Mouse (Mus musculus) cerebellum, adult 9-10 months (tissue): Measurements from ENCODE around the gene Mmp28.

Experiments used
- DNase-seq: peaks from one replicate; pipeline ENCODE4 v3.0.0; 2022

The Mmp28 gene

GRCm38 (mm10) chr11:83447612-83448011 is 15.3 kb downstream of the Mmp28 start:
- DNase-seq, result no peak

GRCm38 (mm10) chr11:83445001-83445400 is 17.9 kb downstream of the Mmp28 start:
- no peak for DNase-seq

DNA sequence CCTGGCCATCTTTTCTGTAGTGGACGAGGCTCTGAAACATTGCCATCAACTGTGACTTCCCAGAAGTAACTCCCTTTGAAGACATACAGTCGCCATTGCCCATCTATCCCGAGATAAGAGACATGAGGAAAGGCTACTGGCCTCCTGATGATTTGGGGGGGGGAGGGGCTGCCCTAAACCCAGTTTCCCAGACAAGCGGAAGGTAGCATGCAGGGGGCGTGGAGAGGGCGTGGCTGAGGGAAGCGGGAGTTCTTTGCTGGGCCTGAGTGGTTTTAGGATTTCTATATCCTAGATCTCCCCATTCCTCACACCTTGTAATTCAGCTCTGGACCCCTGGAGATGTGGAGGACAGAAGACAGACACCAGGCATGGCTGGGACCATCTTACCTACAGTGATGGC is 19.0 kb downstream of the Mmp28 start:
- no peak for DNase-seq

DNA sequence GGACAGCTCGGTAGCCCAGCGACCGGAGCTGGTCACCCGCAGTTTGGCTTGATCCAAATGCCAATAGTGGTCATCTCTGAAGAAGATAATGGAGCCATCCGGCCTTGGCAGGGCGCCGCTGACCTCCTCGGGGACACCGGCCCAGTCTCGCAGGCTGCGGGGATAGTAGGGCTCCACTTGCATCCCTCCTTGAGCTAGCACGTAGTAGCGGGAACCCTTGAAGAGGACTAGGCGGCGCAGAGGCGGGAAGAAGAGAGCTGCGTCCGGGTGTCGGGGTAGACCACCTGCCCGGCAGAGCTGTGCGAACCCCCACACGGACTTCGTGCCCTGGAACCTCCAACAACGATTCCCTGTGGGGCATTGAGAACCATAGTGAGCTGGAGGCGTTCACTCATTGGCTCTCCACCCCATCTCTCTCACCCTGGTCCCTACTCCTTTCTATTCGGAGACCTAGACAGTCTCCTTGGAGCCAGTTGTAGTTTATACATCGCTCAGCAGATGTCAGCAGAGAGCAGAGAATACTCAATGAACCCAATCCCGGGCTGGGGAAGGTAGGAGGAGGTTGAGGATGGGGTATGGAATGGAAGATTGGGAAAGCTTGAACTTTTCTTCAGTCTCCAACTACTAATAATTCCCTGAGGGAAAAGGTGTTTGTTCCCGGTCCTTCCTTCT is 20.1 kb downstream of the Mmp28 start:
- DNase-seq, result peak; percentile 91

GRCm38 (mm10) chr11:83441235-83441634 is 21.6 kb downstream of the Mmp28 start:
- DNase-seq, result no peak

DNA sequence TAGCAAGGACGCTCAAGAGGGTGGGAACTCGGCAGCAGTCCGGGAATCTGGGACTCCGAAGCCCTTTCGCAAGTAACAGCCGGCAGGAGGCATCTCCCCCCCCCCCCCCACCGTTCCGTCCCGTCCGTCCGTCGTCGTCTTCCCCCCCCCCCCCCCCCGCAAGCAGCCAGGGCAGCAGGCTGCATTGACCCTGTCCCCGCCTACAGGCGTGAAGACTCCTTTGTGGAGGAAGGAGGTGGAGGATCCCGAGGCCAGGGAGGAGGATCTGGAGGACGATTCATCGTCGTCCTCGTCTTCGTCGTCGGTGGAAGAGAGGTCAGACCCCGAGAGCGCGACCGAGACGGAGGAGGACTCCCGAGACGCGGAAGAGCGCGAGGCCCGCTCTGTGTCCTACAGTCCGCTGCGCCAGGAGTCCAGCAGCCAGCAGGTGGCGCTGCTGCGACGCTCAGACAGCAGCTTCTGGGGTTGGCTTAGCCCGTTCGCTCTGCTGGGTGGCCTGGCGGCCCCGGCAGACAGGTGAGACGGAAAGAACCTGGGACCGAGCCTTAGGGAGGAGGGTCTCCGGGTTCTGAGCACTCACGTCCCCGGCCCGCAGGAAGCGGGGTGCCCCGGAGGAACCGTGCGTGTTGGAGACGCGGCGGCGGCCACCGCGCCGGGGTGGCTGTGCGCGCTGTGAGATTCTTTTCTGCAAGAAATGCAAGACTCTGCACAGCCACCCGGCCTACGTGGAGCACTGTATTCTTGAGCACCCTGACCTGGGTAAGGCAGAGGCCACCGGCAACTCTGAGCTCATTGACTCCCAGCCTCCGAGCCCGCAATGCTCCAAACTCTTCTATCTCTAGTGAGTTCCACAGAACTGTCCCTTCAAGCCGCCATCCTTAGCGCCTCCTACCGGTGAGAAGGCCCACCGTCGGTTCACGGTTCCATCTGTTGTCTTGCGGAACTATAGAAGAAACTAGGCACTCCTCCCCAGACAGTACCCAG is 22.5 kb downstream of the Mmp28 start:
- peak; percentile 90 for DNase-seq

DNA sequence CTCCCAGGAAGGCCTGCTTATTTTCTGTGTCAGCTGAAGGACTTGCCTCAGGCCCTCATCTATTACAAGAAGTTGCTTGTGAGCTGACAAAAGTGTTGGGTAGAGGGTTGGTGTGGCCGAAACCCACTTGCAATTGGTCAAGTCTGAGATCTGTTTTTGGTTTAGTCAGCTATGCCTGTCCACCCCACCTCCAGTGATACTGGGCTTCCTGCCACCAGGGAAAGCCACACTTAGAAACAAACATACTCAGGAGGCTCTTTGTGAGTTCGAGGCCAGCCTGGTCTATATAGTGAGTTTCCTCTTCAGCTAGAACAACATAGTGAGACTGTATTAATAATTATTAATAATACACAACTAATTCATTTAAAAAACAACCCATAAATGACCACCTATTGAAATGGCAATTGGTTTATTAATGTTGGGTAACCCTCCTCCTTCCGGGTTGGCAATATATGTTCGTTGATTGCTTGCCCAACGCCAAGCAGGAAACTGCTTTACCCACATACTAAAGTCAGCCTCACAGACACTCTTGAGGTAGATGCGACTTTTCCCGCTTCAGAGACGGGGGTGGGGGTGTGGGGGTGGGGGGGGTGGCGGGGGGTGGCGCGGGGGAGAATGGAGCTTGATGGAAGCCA is 23.3 kb downstream of the Mmp28 start:
- no peak for DNase-seq

GRCm38 (mm10) chr11:83437377-83437776 is 25.5 kb downstream of the Mmp28 start, which contains the start of gene 1700020L24Rik:
Gene 1700020L24Rik (plus strand): TSS chr11:83437677.
- no peak for DNase-seq

DNA sequence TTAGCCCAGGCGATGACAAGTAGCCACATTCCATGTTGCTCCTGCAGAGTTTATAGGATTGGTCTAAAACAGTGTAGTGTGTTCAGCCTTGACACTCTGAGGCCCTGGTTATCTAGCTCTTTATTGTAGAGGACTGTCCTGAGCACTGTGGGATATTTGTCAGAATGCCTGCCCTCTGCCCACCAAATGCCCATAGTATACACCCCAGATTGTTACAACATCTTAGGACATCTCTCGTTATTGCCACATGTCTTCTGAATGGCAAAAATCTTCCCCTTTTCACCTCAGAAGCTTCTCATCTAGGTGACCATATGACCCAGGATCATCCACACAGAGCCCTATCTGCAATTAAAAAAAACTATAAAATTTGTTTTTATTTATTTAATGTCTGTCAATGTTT is 30.3 kb downstream of the Mmp28 start:
- DNase-seq, result no peak

GRCm38 (mm10) chr11:83429355-83429754 is 33.5 kb downstream of the Mmp28 start, which contains the start of gene Gas2l2:
Gene Gas2l2 (minus strand): TSS chr11:83429455.
- DNase-seq, result no peak

- DNase-seq, result no peak
Measured at GRCm38 (mm10) chr11:83426964-83427363, 35.9 kb downstream of the Mmp28 start.

DNA sequence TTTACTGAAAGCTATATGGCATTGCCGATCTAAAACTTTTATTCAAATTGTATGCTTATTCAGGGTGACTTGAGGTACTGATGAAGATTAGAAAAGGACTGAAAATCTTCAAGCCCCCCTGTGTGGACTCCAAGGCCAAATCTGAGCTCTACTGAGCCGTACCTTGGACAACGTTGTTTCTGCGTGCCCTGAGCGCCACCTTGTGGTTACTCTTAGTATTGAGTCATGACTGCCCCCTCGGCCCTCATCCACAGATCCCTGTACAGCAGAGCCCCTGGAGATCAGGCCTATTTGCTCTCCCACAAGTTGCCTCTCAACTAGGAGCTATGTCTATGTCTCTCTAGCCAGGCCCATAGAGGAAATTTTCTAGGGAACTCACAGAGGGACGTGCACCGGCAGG is 38.2 kb downstream of the Mmp28 start:
- DNase-seq, result peak; percentile 86

- no peak for DNase-seq
Measured at GRCm38 (mm10) chr11:83421305-83421704, 41.6 kb downstream of the Mmp28 start.

- DNase-seq, result no peak
Measured at GRCm38 (mm10) chr11:83420338-83420737, 42.5 kb downstream of the Mmp28 start.

DNA sequence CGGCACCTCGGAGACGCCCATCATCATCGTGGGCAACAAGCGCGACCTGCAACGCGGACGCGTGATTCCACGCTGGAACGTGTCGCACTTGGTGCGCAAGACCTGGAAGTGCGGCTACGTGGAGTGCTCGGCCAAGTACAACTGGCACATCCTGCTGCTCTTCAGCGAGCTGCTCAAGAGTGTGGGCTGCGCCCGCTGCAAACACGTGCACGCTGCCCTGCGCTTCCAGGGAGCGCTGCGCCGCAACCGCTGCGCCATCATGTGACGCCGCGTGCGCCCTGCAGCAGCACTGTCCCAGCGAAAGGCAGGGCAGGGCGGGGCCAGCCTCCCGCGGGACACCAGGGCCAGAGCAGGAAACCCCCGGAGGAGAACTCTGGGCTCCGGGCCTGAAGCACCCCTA is 44.3 kb downstream of the Mmp28 start:
- DNase-seq, result no peak

DNA sequence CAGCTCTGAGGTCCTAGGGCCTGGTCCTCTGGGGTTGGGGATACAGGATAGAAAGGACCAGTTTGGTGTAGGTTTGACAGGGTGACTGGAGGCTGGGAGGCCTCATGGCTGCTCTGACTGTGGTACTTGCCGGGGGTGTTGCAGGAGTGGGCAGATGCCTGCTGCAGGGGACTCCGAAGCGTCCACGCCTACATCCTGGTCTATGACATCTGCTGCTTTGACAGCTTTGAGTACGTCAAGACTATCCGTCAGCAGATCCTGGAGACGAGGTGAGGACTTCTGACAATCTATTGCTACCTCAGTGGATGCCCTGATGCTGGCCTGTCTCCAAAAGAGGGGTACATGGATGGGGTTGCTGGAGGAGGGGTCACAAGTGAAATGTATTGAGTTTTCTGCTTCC is 45.2 kb downstream of the Mmp28 start:
- no peak for DNase-seq

DNA sequence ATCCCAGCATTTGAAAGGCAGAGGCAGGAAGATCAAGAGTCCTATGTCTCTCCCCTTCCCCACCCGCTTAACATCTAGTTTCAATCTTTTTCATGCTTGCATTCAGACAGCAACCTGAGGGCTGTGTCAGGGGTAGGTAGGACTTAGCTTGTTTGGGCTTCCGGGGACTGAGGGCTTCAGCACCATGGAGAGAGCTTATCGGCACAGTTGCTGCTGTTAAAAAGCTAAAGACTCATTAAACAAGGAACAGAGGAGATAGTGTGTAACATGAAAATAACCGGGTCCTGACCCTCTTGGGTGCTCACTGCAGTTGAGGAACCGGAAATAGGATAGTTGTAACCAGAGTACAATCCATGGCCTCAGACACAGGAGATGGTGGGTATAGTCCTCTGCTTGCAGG is 45.8 kb downstream of the Mmp28 start:
- DNase-seq, result no peak

GRCm38 (mm10) chr11:83410510-83410909 is 52.4 kb downstream of the Mmp28 start:
- no peak for DNase-seq

DNA sequence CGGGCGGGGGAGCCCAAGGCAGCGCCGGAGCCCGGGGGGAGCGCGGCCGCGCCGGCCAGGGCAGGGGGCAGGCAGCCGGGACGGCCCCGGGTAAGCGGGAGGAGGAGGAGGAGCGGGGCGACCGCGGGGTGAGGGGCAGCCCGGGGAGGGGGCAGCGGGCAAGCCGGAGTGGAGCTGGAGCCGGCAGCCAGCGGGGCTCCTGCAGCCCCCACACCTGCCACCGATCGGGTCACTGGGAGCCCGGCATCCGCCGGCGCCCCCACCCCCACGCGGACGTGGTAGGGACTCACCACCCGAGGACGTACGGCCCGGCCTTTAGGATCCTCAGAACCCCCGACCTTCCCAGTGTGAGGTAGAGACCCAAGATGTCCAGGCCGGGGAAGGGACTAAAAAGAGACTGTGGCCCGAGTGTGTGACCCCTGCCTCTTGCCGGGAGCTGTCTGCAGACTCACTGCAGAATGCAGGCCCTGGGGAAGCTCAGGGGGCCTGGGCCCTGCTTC is 53.0 kb downstream of the Mmp28 start:
- no peak for DNase-seq

- DNase-seq, result peak; percentile 68
Measured at GRCm38 (mm10) chr11:83409087-83409754, 53.6 kb downstream of the Mmp28 start, which contains the start of gene Rasl10b. Gene Rasl10b (plus strand): TSS chr11:83409137.

- no peak for DNase-seq
Measured at GRCm38 (mm10) chr11:83408242-83408641, 54.6 kb downstream of the Mmp28 start.

GRCm38 (mm10) chr11:83406391-83406790 is 56.5 kb downstream of the Mmp28 start:
- DNase-seq, result no peak

DNA sequence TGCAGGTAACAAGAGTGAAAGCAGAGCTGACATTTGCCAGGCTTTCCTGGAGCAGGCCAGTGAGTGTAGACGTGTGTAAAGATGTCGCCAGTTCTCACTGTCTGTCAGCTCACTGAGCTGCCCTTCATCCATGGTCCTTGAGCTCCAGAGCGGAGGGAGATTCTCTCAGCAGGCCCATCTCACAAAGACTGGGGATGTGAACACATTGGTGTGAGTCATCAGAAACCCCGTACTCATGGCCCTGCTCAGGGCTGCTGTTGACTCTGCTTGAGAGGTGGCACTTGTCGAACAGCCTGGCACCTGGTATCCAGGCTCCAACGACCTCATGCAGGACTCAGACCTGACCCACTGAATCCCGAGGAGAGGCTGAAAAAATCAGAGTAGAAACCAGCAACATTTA is 59.1 kb downstream of the Mmp28 start:
- no peak for DNase-seq
